Mouse (Mus musculus) testis, adult 2 months (tissue): ENCODE measurements around the gene Aatk.

Experiments
- CTCF ChIP-seq: fragments of 200-500 bp; IDR thresholded peaks from 2 replicates; pipeline ENCODE4 v1.5.1; 2012; ENCODE audit warnings: low read depth, mild to moderate bottlenecking, inconsistent platforms, low read length, moderate library complexity; ENCODE audit not compliant: control insufficient read depth, insufficient read depth, insufficient replicate concordance
- POLR2A ChIP-seq: fragments of 200-500 bp; IDR thresholded peaks from 2 replicates; pipeline ENCODE4 v1.6.1; 2012; ENCODE audit warnings: low read depth, mild to moderate bottlenecking, inconsistent platforms, low read length, moderate library complexity; ENCODE audit not compliant: control insufficient read depth

GRCm38 (mm10) chr11:120026941-120027340, 20.0 kb downstream of the Aatk start:
- TF ChIP-seq CTCF (no peak), POLR2A (no peak)
